Mouse (Mus musculus): ENCODE results near the gene Lpp.

DNA sequence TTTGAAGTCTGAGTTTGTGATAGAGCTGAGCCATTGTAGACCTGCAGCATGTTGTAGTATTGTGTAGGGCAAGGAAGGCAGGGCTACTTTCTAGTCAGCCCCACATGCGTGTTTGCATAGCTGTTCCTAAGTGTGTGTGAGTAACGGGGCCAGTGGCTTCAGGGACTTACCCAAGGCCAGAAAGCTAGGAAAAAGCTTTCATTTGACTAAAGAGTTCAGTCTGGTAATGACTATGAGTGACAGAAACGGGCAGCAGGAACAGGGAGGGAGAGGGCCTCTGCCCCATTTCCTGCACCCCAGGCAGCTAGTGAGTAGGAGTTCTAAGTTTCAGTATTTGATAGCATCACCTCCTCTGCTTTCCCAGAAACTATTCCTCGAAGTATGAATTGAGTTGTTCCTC is 113.4 kb downstream of the Lpp start:
- TF ChIP-seq CTCF (IDR thresholded peaks at IDR 0.05; ENCODE audit: insufficient read depth, low read length), result no peak
- TF ChIP-seq POLR2A (IDR thresholded peaks at IDR 0.05; ENCODE audit: borderline replicate concordance, extremely low read depth, low read depth, low read length), result no peak

Data from lung, adult 2 months (tissue).